Mouse (Mus musculus) bone marrow macrophage, adult 2 months (primary cell): ENCODE measurements at regions not wholly inside any gene's neighbourhood (a gene's known extent, or its start where the extent isn't known, plus 50 kb on each side); places are given as distances from the start of the nearest gene placed in this dataset.

ENCODE experiments used
- CTCF ChIP-seq: IDR thresholded peaks from 2 replicates; pipeline ENCODE4 v1.5.1; 2012; ENCODE audit warnings: low read depth, mild to moderate bottlenecking, low read length, moderate library complexity
- POLR2A ChIP-seq: IDR thresholded peaks from 2 replicates; pipeline ENCODE4 v1.6.1; 2012; ENCODE audit warnings: mild to moderate bottlenecking, low read depth, low read length, borderline replicate concordance

DNA sequence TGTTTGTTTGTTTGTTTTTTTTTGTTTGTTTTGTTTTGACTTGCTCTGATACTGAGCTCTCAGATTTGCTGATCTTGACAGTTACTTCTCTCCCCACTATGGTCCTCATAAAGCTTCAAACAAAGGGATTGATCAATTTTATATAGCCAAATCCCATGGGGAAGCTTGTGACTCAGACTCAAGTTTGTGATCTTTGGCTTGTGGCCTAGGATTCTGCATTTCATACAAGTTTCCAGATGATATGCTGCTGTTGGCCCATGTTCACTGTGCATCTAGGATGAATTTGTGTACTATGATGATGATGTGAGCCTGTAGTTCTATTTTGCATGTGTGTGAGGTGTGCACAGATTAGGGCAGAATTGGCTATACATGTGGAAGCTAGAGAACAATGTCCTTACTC lies 289.7 kb upstream of the Ptger4 start:
- TF ChIP-seq CTCF (no peak), POLR2A (no peak)
